Mouse (Mus musculus) embryo, embryonic 10 days (tissue): ENCODE results near the gene Cdrt4.

Source experiments
- DNase-seq: peaks from one replicate; pipeline ENCODE4 v3.0.0-alpha.2; 2015; ENCODE audit warnings: low spot score

Cdrt4 gene

DNA sequence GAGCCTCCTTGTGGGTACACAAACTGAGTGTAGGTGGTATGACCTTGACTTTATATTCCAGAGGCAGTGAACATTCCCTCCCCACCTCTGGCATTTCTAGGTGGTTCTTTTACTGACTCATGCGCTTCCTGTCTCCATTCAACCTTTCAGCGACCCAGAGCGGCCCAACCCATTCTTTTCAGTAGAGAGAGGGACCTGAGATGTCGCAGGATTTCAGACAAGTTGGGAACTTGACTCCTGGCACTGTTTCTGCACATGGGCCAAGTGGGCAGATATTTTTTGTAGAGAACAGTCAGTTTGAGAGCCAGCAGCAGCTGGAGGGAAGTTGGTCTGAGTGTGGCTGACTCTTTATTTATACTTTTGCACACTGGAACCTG, 45.5 kb downstream of the Cdrt4 start:
- DNase-seq = no peak

DNA sequence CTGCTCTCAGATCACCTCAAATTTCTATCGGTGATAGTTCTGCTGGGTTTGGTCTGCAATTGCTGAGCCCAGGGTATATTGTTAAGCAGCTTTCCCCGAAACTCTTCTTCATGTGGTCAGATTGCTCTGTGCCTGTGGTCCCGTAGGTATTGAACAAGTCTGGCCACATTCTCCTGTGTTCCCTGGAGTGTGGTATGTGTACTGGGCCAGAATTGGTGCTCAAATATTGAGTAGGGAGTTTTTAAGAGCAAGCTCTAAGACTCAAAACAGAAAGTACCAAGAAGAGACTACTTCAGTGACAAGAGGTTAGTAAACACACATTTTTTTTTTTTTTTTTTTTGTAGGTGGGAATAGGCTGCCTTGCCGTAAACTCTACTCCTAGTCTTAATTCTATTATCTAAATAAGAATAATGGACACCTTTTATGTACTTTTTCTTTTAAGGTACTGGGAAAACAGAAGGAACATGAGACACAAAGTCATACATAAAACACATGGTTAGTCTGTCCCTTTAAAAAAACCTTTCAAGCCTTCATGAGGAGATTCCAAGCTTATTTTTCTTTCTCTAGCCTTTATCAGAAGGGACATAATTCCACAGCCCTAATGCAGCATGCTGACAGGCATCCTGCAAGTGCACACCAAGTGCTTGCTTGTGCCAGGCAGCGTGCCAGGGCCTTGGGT, 46.2 kb downstream of the Cdrt4 start:
- no peak for DNase-seq

DNA sequence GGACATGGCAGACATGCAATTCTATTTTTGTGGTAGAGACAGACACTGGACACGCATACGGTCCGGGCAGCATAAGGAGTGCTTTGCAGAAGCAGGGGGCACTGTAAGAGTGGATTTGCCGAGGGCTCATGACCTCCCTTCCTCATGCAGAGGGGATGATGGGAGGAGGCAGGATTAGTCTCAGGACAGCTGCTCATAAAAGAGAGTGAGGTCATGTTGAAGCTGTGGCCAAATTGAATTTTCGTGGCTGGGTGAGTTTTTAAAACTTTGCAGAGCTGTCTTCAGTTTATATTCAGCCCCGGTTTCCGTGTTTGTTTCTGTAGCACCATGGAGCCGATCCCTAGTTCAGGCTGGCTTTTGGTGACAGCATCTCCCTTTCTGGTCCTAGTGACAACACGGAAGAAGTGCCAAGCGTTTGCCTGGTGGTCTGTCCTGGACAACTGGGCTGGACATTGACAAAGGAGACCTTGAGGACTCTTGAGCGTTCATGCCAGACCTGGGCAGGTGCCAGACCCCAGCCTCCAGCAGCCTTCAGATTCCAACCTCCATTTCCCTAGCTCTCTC, 46.8 kb downstream of the Cdrt4 start:
- no peak for DNase-seq

DNA sequence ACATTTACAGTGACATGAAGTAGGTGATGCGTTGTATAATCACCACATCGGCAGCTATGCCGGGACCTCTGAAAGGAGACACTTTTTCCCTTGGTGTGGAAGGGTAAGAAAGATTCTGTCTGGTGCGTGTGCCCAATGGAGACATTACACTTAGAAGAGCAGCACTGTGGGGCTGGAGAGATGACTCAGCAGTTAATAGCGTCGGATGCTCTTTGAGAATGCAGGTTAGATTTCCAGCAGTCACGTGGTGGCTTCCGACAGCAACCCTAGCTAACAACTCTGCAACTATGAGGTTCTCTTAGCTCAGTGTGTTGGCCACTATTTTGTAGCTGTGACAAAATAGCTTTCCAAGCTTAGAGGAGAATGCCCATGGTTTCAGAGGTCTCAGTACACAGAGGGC, 49.1 kb downstream of the Cdrt4 start:
- DNase-seq = no peak

DNA sequence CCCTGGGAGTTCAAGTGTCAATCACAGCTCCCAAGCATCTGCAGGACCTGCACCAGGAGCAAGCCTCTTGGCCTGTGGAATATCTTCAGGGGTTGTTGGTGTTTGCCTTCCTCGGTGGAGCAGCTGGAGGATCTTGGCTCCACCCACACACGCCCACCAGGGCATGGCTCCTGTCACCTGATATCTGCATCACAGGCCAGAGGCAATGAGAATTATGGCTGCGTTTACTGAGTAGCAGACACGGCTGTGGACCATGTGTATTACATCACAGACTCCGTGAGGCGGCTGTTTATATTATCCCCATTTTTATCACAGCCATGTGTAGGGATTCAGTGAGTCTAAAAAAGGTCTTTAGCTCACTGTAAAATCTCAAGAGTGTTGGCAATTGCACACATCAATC, 53.6 kb downstream of the Cdrt4 start:
- DNase-seq = no peak

DNA sequence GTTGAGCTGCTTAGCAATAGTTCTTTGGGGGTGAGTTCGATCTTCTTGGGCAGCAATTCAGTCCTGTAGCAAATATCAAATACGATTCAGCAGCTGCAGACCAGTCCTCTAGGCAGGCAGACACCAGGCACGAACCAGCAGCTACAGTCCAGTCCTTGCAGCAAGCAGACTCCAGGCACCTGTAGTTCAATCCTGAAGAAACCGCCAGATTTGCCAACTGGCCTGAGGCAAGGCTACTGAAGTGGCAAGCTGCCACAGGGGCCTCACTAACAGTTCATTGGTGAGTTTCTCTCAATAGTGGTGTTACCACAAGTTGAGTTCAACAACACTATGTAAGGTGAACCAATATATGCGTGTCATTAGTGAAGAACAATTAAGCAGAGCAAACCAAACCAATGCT, 56.4 kb downstream of the Cdrt4 start:
- DNase-seq = no peak

DNA sequence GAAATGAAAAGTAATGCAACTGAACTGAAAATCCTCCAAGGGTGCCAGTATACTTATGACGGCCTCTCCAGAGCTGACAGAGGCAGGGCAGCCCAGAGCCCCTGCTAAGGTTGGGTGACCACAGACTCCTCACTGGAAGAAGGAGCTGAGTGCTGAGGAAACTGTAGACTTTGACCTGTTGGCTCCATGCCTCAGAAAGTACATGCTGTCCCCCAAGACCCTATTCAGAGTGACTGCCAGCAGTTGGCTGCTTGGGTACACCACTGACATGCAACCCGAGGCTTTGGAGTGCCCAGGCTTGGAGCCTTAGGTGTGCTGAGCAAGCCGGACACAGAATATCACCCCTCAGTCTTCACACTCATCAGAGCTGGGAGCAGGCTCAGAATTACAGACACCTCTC, 57.0 kb downstream of the Cdrt4 start:
- no peak for DNase-seq

DNA sequence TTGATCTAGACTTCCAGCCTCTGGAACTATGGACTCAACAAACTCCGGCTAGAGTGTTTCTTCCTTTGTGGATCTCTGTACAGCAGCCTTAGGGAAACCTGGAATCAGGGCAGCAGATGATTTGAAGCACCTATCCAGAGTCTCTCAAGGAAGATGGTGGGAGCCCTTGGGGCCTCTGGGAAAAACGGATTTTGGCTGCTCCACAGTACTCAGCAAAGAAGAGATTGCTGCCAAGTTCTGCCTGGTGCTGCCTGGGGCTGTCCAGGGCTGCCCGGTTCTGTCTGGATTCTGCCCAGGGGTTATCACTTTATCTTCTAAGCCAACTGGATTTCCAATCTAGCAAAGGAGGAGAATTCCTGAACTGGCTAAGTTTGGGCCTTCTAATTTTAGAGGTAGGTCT, 58.8 kb downstream of the Cdrt4 start:
- no peak for DNase-seq

DNA sequence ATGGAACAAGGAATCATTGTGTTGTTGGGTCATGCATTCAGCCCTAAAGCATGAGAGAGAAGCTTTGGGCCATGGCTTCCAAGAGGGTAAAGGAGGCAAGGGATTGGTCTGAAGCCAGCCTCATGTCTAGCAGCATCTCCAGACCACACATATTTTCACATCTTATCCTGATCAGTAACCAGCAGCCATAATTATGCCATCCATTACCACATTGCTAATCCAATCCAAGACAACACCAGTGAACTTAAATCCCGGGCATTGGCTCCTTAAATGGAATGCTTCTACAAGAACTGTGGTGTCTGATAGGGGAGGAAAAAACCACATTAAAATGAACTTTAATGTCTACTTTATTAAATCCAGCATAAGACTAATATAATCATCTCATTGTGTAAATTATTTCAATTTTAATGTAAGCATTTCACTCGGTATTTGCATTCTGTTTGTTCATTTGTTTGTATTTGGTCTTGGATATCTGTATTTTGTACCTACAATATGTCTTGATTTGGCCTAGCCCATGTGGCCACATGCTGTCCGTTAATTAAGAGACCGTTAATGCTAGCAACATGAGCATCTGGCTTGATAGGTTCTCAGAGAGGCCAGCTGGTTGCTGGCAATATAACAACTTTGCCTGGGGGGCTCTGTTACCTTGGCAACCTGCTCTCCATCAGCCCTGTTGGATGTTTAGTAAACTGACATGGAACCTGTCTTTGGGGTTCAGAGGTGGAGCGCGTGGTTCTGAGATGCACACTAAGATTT, 66.5 kb downstream of the Cdrt4 start:
- no peak for DNase-seq

DNA sequence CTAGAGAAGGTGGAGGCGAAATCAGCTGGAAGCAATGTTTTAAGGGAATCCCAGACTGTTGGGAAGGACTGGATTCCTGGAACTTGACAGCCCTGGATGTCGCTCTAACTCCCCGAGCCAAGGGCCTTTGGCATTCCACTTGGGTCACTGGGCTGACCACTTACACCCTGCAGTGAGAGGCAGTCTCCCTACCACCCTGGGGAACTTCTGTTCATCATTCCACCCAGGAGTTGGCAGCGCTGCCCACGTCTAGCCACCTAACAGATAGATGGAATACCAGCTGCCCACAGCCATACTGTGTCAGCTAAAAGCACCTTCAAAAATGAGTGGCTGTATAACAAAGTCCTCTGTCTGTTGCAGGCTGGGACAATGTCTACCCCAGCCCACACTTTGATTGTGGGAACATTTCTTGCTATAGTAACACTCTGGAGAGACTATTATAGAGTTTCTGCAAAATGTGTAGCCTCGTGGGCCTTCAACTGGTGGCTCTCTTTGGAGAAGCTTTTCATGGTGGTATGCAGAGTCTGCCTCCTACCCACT, 67.2 kb downstream of the Cdrt4 start:
- no peak for DNase-seq

DNA sequence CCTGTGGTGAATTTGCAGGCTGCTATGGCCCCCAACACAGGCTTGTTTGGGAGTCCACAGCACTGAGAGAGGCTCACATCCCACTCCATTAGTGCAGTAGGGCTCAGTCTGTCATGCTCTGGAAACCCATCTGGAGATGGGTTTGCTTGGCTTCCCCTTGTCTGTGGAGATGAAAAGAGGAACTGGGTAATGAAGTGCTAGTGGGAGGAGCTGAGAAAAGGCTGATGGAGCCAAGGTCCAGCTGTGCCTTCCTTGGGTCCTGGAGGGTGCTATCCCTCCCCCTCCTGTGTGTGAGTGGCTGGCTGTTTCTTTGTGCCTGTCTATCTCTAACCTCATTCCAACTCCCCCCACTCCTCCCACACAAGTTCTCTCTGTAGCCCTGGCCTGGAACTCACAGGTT, 69.6 kb downstream of the Cdrt4 start:
- peak; percentile 36 for DNase-seq

DNA sequence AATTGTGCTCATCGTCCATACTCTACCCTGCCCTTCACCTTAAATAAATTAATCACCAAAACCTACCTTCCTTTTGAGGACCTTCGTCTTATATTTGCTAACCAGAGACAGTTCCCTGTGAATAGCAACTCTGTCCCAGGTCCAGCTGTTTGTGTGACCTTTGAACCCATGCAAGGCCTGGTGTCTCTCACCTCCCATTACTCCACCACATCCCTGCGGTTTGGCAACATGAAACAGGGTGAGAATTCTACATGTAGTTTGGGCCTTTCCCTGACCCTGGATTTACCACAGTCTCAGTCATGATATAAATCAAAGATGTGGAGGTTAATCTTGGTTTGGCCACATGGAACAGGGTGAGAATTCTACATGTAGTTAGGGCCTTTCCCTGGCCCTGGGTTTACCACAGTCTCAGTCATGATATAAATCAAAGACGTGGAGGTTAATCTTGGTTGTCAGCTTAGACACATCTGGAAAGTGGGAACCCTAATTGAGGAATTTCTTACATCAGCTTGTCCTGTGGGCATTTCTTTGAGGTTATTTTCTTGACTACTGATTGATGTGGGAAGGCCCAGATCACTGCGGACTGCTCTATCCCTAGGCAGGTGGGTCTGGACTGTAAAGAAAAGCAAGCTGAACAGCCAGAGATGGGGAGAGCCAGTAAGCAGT, 70.3 kb downstream of the Cdrt4 start:
- peak; percentile 53 for DNase-seq

DNA sequence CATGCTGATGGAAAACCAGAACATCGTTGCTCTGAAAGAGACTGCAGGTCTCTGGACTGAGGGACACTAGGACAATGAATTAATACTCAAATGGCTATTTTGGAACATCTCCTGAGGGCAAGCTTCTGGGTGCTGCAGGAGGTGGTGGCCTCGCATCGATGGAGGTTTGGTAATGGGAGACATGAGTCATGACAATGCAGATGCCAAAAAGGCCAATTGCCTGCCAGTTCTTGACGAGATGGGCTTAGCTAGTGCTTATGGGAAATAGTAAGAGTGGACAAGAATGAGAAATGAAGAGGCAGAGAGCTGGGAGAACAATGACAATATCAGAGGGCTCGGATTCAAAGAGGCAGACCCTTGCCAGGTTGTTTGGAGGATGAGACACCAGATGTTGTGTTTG, 72.5 kb downstream of the Cdrt4 start:
- no peak for DNase-seq

DNA sequence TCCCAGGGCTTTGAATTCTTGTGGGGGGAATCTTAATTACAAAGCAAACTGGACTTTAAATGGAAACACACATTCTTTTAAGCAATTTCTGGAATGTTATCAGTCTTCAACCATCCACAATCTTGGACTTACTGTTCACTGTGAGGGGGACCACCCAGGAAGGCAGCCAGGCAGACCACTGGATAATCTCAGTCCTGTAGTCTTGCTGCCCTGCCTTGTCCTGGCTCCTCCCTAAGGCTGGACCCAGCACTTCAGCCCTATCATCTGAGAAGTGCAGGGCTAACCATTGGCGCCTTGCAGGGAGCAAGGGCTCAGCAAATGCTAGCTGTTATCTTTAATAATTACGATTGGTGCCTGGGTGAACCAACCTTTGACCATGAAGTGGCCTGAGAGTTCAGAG, 73.1 kb downstream of the Cdrt4 start:
- DNase-seq = peak; percentile 67

DNA sequence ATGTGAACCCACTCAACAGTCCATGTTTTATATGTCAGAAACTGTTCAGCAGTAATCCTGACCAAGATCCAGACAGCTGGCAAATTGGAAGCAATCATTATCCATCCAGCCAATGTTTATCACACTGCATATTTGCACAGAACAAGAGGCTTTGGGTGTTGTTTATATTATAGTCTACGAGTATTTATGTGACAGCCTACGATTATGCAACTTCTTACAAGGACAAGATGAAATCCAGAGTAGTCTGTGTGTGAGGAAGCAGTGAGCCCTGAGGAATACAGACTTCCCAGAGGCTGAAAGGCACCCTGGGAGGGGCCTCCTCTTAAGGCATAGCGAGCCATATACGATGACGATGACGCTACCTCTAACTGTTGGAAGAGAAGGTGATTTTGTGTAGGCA, 74.5 kb downstream of the Cdrt4 start:
- DNase-seq = no peak

DNA sequence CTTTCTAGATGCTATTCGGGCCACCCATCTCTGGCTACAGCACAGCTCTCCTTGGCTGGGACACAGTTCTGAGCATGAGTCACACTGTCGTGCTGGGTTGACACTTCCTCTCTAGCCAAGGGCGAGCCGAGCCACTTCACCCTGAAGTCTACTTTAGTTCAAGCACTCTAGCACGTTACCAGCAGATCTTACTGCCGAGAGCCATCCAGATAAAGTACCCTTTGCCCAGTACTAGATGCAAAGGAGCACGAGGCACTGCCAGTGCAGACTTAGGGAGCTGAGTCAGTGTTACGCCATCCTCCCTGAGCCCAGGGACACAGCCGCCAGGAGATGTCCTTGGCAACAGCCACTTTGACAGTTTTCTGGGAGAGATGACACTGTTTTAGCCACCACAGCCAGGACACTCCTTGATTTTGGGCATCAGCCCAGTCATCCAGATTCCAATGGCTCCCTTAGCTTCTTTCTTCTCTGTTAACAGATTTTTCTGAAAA, 75.7 kb downstream of the Cdrt4 start:
- no peak for DNase-seq

DNA sequence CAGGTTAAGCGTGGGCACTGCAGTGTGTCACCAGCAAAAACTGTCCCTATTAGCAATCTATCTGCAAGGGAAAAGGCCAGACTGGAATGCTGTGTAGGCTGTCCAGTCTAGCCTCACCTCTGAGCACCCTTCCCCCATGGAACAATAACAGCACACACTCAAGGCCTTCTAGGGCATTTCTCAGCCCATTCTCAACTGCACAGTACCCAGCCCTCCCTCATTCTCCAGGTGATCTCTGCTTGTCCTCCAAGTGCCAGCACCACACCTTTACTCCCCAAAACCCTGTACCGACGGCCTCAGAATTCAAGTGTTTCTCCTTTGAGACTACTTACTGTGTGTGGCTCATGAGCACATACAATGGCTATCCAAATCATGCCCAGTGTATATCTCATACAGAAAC, 77.1 kb downstream of the Cdrt4 start:
- DNase-seq = no peak

DNA sequence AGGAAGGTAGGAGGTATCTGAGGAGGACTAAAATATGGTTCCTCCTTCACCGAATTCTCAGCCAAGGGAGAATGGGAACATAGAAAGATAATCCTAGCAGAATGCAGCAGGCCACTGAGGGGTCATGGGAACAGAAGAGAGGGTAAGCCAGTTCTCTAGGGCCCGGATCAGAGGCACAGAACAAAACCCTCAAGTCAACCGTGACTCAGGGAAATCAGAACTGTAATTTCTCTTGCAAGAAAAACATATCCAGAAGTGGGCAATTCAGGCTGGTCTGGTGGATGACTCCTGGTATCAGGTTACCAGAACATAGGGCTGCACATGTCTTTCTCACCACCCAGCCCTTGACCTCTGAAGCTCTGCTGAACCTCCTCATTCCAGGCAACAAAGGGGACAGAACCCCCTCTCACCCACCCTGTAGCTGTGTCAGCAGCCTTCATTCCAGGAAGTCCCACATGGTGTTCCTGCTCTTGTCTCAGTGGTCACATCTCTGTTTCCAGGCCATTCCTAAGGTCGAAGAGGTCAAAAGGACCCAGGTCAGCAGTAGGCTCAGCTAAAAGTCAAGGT, 78.2 kb downstream of the Cdrt4 start:
- peak; percentile 49 for DNase-seq

DNA sequence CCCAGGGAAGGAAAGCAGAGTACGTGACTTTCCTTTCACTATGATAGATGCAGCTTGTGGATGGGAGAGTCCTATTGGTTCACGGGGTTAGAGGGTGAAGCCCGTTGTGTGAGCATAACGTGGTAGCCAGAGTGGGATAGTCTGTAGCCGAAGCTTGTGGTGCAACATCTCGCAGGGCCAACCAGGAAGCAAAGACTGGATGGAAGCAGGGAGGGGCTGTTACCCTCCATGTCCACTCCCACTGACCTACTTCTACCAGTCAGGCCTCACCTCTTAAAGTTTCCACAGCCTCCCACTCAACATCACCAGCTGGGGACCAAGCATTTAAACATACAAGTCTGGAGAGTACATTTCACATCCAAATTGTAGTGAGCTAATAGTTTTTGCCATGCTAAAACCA, 78.7 kb downstream of the Cdrt4 start:
- DNase-seq = no peak

DNA sequence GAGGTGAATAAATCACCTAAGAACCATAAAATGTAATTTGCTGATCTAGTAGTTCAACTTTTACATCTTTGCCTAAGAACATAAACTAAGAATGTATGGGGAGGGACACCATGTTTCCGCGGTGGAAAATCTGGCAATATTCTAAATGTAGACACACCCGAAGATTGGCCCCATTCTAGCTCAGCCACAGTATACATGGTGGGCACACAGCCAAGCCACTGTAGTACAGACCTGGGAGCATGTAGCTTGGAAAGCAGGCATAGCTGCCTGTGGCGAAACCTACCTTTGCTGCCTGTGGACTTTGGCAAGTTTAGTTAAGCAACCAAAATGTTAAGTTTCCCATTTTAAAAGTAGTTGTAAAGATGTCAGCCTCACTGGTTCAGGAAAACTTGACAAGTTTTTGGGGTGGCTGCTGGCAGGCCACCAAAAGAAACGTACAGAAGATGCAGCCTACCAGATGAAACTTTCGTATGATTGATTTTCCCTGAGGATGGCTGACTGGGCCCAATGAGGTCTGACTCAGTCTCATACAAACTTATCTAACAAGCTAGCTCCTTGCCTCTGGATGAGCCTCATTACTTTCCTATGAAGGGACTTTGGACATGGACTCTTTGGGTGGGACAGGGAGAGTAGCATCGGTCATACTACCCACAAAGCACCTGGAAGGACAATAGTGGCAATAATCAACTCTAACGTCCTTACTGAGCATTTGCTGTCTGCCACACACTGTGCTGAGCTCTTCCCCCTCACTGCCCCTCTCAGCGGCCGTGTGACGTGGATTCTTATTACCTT, 84.6 kb downstream of the Cdrt4 start:
- DNase-seq = no peak

DNA sequence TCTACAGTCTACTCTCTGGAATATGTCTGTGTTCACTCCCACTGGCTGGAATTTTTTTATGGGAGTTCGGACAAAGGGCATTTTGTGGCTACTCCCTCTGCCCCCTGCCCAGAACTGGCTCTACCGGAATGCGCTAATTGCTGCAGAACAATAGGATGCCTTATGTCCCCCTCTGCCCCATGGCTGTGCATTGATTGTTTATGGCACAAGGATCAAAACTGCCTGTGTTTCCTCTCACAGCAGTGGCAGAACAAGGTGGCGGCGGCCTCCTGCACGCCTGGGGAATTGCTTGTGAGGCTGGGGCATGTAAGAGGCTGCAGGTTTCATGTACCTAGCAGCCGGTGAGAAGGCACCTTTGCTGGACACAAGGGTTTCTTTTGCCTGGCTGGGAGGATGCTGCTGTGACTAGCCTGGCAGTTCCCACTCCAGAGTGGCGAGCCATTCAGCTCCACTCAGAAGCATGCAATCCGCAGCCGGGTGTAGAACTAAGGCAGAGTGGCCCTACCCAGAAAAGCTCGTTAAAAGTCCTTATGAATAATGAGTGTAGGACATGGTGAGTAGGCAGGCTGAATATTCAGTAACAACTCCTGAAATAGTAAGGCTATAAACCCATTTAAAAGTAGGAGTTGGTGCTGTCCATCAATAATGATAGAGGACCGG, 89.1 kb downstream of the Cdrt4 start:
- DNase-seq = peak; percentile 46
